Mouse (Mus musculus) G1E (cell line): ENCODE data around the gene Ttc26.

Experiments
- CTCF ChIP-seq: IDR thresholded peaks from 2 replicates; pipeline ENCODE4 v1.5.1; 2012; ENCODE audit warnings: low read depth, low read length, inconsistent platforms, mixed read lengths
- GATA1 ChIP-seq: IDR thresholded peaks from 2 replicates; pipeline ENCODE4 v1.6.1; 2012; ENCODE audit warnings: borderline replicate concordance, low read length, inconsistent platforms, mixed read lengths
- GATA2 ChIP-seq: IDR thresholded peaks from 2 replicates; pipeline ENCODE4 v1.6.1; 2012; ENCODE audit warnings: low read depth, low read length, inconsistent platforms, borderline replicate concordance
- POLR2AphosphoS5 ChIP-seq: IDR thresholded peaks from 2 replicates; pipeline ENCODE4 v1.6.1; 2012; ENCODE audit warnings: low read depth, low read length, inconsistent platforms; ENCODE audit not compliant: insufficient replicate concordance
- TAL1 ChIP-seq: conservative IDR thresholded peaks from 2 replicates; pipeline ENCODE4 v1.6.1; 2012; ENCODE audit warnings: low read depth, low read length, inconsistent platforms, mixed read lengths

DNA sequence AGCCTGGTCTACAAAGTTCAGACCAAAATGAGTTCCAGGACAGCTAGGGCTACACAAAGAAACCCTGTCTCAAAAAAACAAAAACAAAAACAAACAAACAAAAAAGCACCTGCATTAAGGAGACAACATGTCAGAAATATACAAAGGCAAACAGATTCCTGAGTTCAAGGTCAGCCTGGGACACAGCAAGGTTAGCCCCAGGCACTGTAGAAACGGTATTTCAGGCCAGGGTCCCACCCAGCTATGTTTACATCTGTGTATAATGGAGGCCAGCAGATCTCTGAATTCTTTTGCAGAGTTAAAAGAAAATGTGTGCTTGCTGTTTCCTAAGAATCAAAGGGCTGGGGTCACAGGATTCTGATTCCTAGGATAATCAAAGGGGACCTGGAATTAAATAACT is 19.3 kb upstream of the Ttc26 start:
- TF ChIP-seq CTCF (no peak), TAL1 (no peak), GATA1 (no peak), GATA2 (no peak), POLR2AphosphoS5 (no peak)
